Mouse (Mus musculus) liver, postnatal 0 days (tissue): ENCODE measurements around the gene Eef1a2.

Source experiments
- CTCF ChIP-seq: sonication (generic); IDR thresholded peaks from 2 replicates; pipeline ENCODE4 v1.5.1; 2016; ENCODE audit warnings: antibody characterized with exemption, low read depth
- EP300 ChIP-seq: IDR thresholded peaks from 2 replicates; pipeline ENCODE4 v1.6.1; 2016; ENCODE audit warnings: antibody characterized with exemption, low read depth, mild to moderate bottlenecking

GRCm38 (mm10) chr2:181174646-181175045 lies 17.8 kb upstream of the Eef1a2 start:
- TF ChIP-seq CTCF (no peak), EP300 (no peak)
